Mouse (Mus musculus): ENCODE measurements around the gene Daxx. TPM values are rescaled to one million over a fixed set of nuclear protein-coding genes. Genes with fewer than 3 reads are reported as not detected.
"Not testable (repeated sequence)": the region's sequence is repeated elsewhere in the genome, so short reads cannot be mapped to it uniquely, and the experiment has no call there.

Gene Daxx
- polyA plus RNA-seq (2015; fragmentation: Nextera tagmentation; extraction: Ambion mirVana): 39.1 and 41.5 TPM in 2 replicates

DNA sequence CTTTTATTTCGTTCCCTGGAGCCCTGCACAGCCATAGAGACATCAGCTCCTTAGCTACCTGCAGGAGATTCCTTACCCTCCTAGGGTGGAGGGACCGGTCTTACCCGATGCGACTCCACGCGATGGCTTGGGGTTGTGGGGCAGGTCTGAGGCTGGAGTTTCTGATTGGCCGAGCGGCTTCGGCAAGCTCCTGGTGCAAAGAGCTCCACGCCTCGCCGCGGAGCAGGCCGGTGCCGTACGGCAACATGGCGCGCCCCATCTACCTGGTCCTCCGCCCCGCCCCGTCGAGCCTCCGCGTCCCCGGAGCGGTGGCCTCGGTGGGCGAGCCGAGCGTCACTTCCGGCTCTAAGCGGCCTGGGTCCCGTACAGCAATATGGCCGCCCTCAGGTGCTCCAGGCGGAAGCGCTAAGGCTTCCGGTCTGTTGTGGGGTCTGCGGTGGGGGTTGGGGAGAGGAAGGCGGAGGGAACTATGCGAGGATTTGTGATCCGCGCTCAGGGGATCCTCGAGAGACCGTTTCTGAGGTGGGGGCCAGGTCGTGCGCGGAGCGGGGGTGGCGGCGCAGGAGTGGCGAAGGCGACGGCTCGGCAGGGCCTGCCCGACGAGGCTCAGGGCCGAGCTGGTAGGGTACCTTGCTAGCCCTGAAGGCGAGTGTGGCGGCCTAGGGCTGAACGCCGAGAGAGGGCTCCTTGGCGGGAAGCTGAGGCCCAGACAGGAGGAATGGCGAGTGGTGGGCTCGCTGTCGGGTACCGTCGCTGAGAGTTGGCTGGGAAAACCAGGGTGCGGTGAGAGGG, at the start of gene Daxx:
Gene Daxx (plus strand): TSS at position 338 of the 792 bp plus-strand sequence.
- peak; percentile 96 for ATAC-seq (ENCODE audit: insufficient read depth, low FRiP score, low read depth)
- under 1% methylated on average over 68 of the region's 68 CpGs for WGBS
- Histone ChIP-seq H3K27me3 (replicated peaks) (no peaks in the 10 kb centered on the region), H3K4me3 (replicated peaks) (peak within 1 kb of the TSS; percentile 82), H3K9me3 (no peaks in the 10 kb centered on the region), H3K36me3 (peaks cover 26% of the 10 kb centered on the region), H3K9ac (peak within 1 kb of the TSS; percentile 94), H3K4me1 (peaks cover 16% of the 10 kb centered on the region), H3K4me2 (peak within 1 kb of the TSS; percentile 98), H3K27ac (peak within 1 kb of the TSS; percentile 95)

DNA sequence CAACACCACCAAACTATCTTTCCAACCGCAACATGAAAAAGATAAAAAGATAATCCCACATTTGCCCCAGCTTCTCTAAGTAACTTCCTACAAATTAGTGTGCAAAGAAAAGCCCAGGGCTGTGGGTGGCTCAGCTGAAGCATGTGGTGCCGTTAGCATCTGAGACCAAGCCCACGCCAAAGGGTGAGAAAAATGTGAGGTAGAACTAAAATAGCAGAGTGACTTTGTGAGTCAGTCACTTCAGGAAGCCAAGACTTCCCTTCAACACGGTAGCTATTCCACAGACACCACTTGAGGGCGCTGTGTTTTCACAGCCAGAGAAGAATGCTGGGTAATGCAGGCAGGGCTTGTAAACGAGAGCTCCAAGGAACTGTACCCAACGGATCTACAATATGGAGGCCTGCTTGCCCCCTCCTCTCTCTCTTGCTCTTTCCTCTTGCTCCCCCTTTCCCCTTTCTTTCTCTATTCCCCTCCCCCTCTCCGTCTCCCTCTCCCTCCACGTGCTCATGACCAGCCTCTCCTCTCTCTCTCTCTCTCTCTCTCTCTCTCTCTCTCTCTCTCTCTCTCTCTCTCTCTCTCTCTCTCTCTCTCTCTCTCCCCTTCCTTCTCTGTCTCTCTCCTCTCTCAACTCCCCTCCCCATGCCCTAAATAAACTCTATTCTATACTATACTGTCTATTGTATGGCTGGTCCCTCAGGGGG, 43.7 kb upstream of the Daxx start:
- Histone ChIP-seq H3K4me1 (no peaks in the 10 kb centered on the region), H3K4me3 (replicated peaks) (no peak overlapping the region), H3K27ac (no peak overlapping the region), H3K27me3 (replicated peaks) (no peaks in the 10 kb centered on the region), H3K4me2 (no peak overlapping the region), H3K9me3 (no peaks in the 10 kb centered on the region), H3K9ac (no peak overlapping the region), H3K36me3 (no peaks in the 10 kb centered on the region)
- 36% methylated on average over 8 of the region's 9 CpGs for WGBS
- no peak for ATAC-seq (ENCODE audit: insufficient read depth, low FRiP score, low read depth)

GRCm38 (mm10) chr17:33873537-33873936, 35.7 kb upstream of the Daxx start, which contains the start of gene Gm7029:
Gene Gm7029, plus strand, starts transcription at chr17:33873837.
- WGBS: 87% methylated on average over 3 of the region's 12 CpGs
- not testable (repeated sequence) for H3K4me1 ChIP-seq; H3K27ac ChIP-seq; H3K9me3 ChIP-seq; H3K4me3 ChIP-seq (replicated peaks); H3K9ac ChIP-seq; H3K4me2 ChIP-seq; H3K36me3 ChIP-seq; H3K27me3 ChIP-seq (replicated peaks); ATAC-seq (ENCODE audit: insufficient read depth, low FRiP score, low read depth)

DNA sequence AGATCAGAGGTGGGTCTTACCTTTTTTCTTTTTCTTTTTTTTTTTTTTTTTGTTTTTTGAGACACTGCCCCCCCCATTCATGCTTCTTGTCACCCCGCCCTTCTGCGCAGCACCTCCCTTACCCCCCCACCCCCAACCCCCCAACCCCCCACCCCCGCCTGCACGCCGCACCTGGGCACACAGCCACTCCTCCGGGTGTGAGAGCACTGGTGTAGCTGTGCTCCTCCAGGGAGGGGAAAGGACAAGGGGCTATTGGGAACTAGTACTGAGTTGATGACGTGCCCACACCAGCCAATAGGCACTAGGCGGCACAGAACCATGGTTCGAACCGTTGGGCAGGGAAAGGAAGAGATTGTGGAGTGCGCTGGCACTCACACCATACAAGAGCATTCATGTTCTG, 34.8 kb upstream of the Daxx start:
- ATAC-seq (ENCODE audit: insufficient read depth, low FRiP score, low read depth): no peak
- H3K9me3 ChIP-seq: no peaks in the 10 kb centered on the region
- H3K27ac ChIP-seq: no peak overlapping the region
- no peaks in the 10 kb centered on the region for H3K27me3 ChIP-seq (replicated peaks)
- no peaks in the 10 kb centered on the region for H3K4me1 ChIP-seq
- 0 out of 2 replicates have a peak, but pooled peaks cover 3% of the 10 kb centered on the region for H3K36me3 ChIP-seq
- H3K4me3 ChIP-seq (replicated peaks): no peak overlapping the region
- H3K9ac ChIP-seq: no peak overlapping the region
- H3K4me2 ChIP-seq: no peak overlapping the region
- WGBS: 80% methylated on average over 11 of the region's 11 CpGs

DNA sequence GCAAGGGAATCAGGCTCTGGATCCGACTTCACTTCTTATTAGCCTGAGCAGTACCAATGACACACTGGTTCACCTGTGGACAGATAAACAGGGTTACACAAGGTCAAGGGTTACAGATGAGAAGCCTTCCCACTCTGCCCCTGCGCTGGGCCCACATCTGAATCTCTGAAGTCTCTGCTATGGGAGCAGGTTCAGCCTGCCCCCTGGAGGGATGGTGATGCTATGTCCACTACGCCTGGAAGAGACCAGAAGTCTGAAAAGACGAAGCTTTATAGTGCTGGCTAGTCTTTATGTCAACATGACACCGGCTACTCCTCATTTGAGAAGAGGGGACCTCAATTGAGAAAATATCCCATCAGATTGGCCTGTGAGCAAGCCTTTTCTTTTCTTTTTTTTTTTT, 33.4 kb upstream of the Daxx start:
- not testable (repeated sequence) for H3K4me1 ChIP-seq; H3K27ac ChIP-seq; H3K36me3 ChIP-seq; H3K9ac ChIP-seq; H3K27me3 ChIP-seq (replicated peaks); H3K4me3 ChIP-seq (replicated peaks); H3K9me3 ChIP-seq; H3K4me2 ChIP-seq; ATAC-seq (ENCODE audit: insufficient read depth, low FRiP score, low read depth)
- WGBS: 77% methylated on average over 5 of the region's 5 CpGs

GRCm38 (mm10) chr17:33884320-33884719, 24.9 kb upstream of the Daxx start:
- peaks cover 16% of the 10 kb centered on the region for H3K36me3 ChIP-seq
- ATAC-seq (ENCODE audit: insufficient read depth, low FRiP score, low read depth): not testable (repeated sequence)
- 95% methylated on average over 8 of the region's 11 CpGs for WGBS

DNA sequence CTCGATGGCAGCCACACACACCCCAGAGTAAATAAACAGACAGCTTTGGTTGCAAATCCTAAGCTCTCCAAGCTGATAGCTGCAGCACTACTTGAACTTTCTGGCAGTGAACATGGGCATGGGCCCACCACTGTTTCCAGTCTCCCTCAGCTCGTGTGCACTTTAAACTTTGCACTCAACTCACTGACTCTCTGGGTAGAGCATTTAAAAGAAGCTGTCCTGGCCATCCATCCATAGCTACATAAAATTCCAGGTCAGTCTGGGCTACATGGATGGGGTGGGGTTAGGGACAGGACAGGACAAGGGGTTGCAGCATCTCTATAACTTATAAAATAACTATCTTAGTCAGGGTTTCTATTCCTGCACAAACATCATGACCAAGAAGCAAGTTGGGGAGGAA, 21.4 kb upstream of the Daxx start:
- not testable (repeated sequence) for H3K27ac ChIP-seq; H3K9me3 ChIP-seq; H3K4me3 ChIP-seq (replicated peaks); H3K27me3 ChIP-seq (replicated peaks); H3K9ac ChIP-seq; ATAC-seq (ENCODE audit: insufficient read depth, low FRiP score, low read depth); H3K4me1 ChIP-seq; H3K4me2 ChIP-seq; H3K36me3 ChIP-seq
- 31% methylated on average over 2 of the region's 2 CpGs for WGBS

More at GRCm38 (mm10) chr17:33884320-33884719, 24.9 kb upstream of the Daxx start:
- not testable (repeated sequence) for H3K27me3 ChIP-seq (replicated peaks); H3K9ac ChIP-seq; H3K4me1 ChIP-seq; H3K9me3 ChIP-seq; H3K4me2 ChIP-seq; H3K27ac ChIP-seq; H3K4me3 ChIP-seq (replicated peaks)

DNA sequence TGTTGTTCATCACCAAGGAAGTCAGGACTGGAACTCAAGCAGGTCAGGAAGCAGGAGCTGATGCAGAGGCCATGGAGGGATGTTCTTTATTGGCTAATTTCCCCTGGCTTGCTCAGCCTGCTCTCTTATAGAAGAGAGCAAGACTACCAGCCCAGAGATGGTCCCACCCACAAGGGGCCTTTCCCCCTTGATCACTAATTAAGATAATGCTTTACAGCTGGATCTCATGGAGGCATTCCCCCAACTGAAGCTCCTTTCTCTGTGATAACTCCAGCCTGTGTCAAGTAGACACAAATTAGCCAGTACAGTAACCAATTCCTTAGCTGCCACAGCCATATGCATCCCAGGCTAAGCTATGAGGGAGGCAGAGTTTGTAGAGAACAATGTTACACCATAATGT, 21.0 kb upstream of the Daxx start:
- not testable (repeated sequence) for H3K9ac ChIP-seq; H3K36me3 ChIP-seq; H3K9me3 ChIP-seq; H3K4me1 ChIP-seq; H3K27ac ChIP-seq; H3K4me3 ChIP-seq (replicated peaks); ATAC-seq (ENCODE audit: insufficient read depth, low FRiP score, low read depth); H3K27me3 ChIP-seq (replicated peaks)
- H3K4me2 ChIP-seq: peak overlapping the region; percentile 23; the same call in 1 of the 2 replicates

GRCm38 (mm10) chr17:33889941-33890532, 19.2 kb upstream of the Daxx start:
- ATAC-seq (ENCODE audit: insufficient read depth, low FRiP score, low read depth): peak; percentile 4; the same call in 1 of the 2 replicates
- not testable (repeated sequence) for H3K36me3 ChIP-seq; H3K27me3 ChIP-seq (replicated peaks); H3K4me1 ChIP-seq; H3K9me3 ChIP-seq
- WGBS: under 1% methylated on average over 44 of the region's 44 CpGs
- H3K27ac ChIP-seq: peak overlapping the region; percentile 28; the same call in 1 of the 2 replicates
- peak overlapping the region; percentile 62 for H3K4me2 ChIP-seq
- peak overlapping the region; percentile 67 for H3K4me3 ChIP-seq (replicated peaks)
- peak overlapping the region; percentile 54 for H3K9ac ChIP-seq

DNA sequence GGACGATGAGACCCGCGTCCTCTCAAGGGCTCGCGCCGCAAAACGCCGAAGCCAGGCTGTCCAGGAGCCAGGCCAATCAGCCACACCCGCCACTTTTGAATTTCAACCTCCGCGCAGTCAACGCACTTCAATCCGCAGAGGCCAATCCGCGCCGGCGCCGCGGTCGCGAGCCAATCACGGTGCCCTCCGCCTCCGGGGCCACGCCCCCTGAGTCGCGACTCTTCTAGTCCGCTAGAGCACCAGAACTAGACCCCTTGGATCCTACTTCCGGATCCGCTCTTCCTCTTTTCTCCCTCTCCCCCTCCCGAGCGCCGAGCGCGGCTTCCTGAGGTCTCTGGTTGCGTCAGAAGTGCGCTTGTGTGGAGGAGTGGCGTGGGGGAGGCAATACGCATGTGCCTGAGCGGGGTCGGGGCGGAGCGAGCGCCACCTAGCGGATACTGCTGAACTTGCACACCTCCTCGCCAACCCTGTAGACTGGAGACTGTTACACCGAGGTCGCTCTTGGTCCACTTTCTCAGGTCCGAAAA, 18.6 kb upstream of the Daxx start, which contains the start of gene Kifc1:
Gene Kifc1 (minus strand): TSS at position 129 of the 527 bp plus-strand sequence.
- H3K27ac ChIP-seq: peak within 1 kb of the TSS; percentile 28; the same call in 1 of the 2 replicates
- H3K36me3 ChIP-seq: peaks cover 6% of the 10 kb centered on the region; the same call in 1 of the 2 replicates
- H3K9ac ChIP-seq: peak within 1 kb of the TSS; percentile 54
- under 1% methylated on average over 49 of the region's 49 CpGs for WGBS
- peak; percentile 99 for ATAC-seq (ENCODE audit: insufficient read depth, low FRiP score, low read depth)
- H3K9me3 ChIP-seq: no peaks in the 10 kb centered on the region
- H3K4me3 ChIP-seq (replicated peaks): peak within 1 kb of the TSS; percentile 67
- peaks cover 8% of the 10 kb centered on the region; the same call in 1 of the 2 replicates for H3K4me1 ChIP-seq
- H3K27me3 ChIP-seq (replicated peaks): no peaks in the 10 kb centered on the region
- H3K4me2 ChIP-seq: peak within 1 kb of the TSS; percentile 62

DNA sequence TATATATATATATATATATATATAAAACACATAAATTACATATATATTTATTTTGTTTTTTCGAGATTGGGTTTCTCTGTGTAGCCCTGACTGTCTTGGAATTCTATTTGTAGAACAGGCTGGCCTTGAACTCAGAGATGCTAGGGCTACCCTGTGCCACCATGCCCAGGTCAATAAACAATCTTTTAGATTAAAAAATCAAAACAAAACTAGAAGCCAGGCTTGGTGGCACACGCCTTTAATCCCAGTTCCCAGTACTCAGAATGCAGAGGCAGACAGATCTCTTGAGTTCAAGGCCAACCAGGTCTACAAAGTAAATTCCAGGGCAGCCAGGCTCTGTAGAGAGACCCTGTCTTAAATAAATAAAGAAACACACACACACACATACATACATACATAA, 17.9 kb upstream of the Daxx start:
- H3K9ac ChIP-seq: no peak overlapping the region
- WGBS: 69% methylated on average over 2 of the region's 2 CpGs
- ATAC-seq (ENCODE audit: insufficient read depth, low FRiP score, low read depth): no peak
- H3K27me3 ChIP-seq (replicated peaks): no peaks in the 10 kb centered on the region
- no peaks in the 10 kb centered on the region for H3K36me3 ChIP-seq
- no peaks in the 10 kb centered on the region for H3K9me3 ChIP-seq
- no peak overlapping the region for H3K4me2 ChIP-seq
- H3K27ac ChIP-seq: no peak overlapping the region
- no peak overlapping the region for H3K4me3 ChIP-seq (replicated peaks)
- H3K4me1 ChIP-seq: peaks cover 8% of the 10 kb centered on the region; the same call in 1 of the 2 replicates
